Mouse (Mus musculus) heart, embryonic 13.5 days (tissue): ENCODE results near the gene Kifc5b. TPM values are rescaled to one million over a fixed set of nuclear protein-coding genes. Genes with fewer than 3 reads are reported as not detected.
"Not testable (repeated sequence)": the region's sequence is repeated elsewhere in the genome, so short reads cannot be mapped to it uniquely, and the experiment has no call there.

ENCODE experiments used
- ATAC-seq: fragments of 200-750 bp; cut with Nextera tagmentation; 2 replicates; pipeline ENCODE4 v1.8.0; 2017; ENCODE audit warnings: moderate TSS enrichment; ENCODE audit not compliant: insufficient number of reproducible peaks, low FRiP score, low TSS enrichment; ENCODE audit errors: extremely low read depth
- H3K27ac ChIP-seq: fragments of 300-500 bp; sonication (generic); replicated peaks from 2 replicates; pipeline ENCODE4 v1.5.1; 2015; ENCODE audit warnings: moderate library complexity, mild to moderate bottlenecking, inconsistent platforms
- H3K27me3 ChIP-seq: fragments of 300-500 bp; sonication (generic); replicated peaks from 2 replicates; pipeline ENCODE4 v1.6.1; 2015; ENCODE audit warnings: mild to moderate bottlenecking, inconsistent platforms
- H3K36me3 ChIP-seq: fragments of 300-500 bp; sonication (generic); 2 replicates; pipeline ENCODE4 v1.6.1; 2015; ENCODE audit warnings: mild to moderate bottlenecking, inconsistent platforms
- H3K4me1 ChIP-seq: fragments of 300-500 bp; sonication (generic); 2 replicates; pipeline ENCODE4 v1.6.1; 2015; ENCODE audit warnings: inconsistent platforms
- H3K4me2 ChIP-seq: fragments of 300-500 bp; sonication (generic); 2 replicates; pipeline ENCODE4 v1.6.1; 2015; ENCODE audit warnings: inconsistent platforms, mild to moderate bottlenecking, moderate library complexity
- H3K4me3 ChIP-seq: fragments of 300-500 bp; sonication (generic); 2 replicates; pipeline ENCODE4 v1.5.1; 2015; ENCODE audit warnings: moderate library complexity, mild to moderate bottlenecking, inconsistent platforms
- H3K9ac ChIP-seq: fragments of 300-500 bp; sonication (generic); 2 replicates; pipeline ENCODE4 v1.6.1; 2015; ENCODE audit warnings: inconsistent platforms, mild to moderate bottlenecking, moderate library complexity
- H3K9me3 ChIP-seq: fragments of 300-500 bp; sonication (generic); 2 replicates; pipeline ENCODE4 v1.6.1; 2016; ENCODE audit warnings: inconsistent platforms
- WGBS: fragments of 180-500 bp; shearing (Covaris S2); methylation state at CpG from one replicate; pipeline ENCODE4 v1.1.7; 2015; ENCODE audit warnings: mixed read lengths; 5-methylcytosine and 5-hydroxymethylcytosine counted together
- microRNA-seq: library from miRNA; unstranded; fragments of <30 nt; microRNA quantifications from one replicate; pipeline ENCODE4, GENCODE M21; 2016
- polyA plus RNA-seq: library from polyadenylated mRNA; unstranded; fragments of >200 nt; fragmentation: Nextera tagmentation; extraction: Ambion mirVana; gene quantifications from 2 replicates; pipeline ENCODE4 v1.2.1, GENCODE M21; 2015

Kifc5b gene
- polyA plus RNA-seq, 1 experiment from 2014 or later = 6.3 TPM

- H3K4me1 ChIP-seq = peaks cover 44% of the 10 kb centered on the region
- peak within 1 kb of the TSS; percentile 83 for H3K27ac ChIP-seq
- peak within 1 kb of the TSS; percentile 98 for H3K4me2 ChIP-seq
- H3K9ac ChIP-seq = peak within 1 kb of the TSS; percentile 90
- no peaks in the 10 kb centered on the region for H3K9me3 ChIP-seq
- no peaks in the 10 kb centered on the region for H3K27me3 ChIP-seq
- peak within 1 kb of the TSS; percentile 87 for H3K4me3 ChIP-seq
- H3K36me3 ChIP-seq = peaks cover 51% of the 10 kb centered on the region
- WGBS = under 1% methylated on average over 75 of the region's 75 CpGs
- peak; percentile 95 for ATAC-seq
Measured at GRCm38 (mm10) chr17:26972703-26973574, 56.0 kb downstream of the Kifc5b start, which contains the start of gene Zbtb9. Gene Zbtb9 (plus strand): TSS chr17:26973167.

- H3K9ac ChIP-seq = peak overlapping the region; percentile 89
- H3K27me3 ChIP-seq = no peaks in the 10 kb centered on the region
- H3K4me2 ChIP-seq = peak overlapping the region; percentile 98
- no peak overlapping the region for H3K27ac ChIP-seq
- H3K4me3 ChIP-seq = peak overlapping the region; percentile 87; the same call in 1 of the 2 replicates
- H3K9me3 ChIP-seq = no peaks in the 10 kb centered on the region
- H3K36me3 ChIP-seq = peaks cover 60% of the 10 kb centered on the region
- ATAC-seq = no peak
- H3K4me1 ChIP-seq = peaks cover 44% of the 10 kb centered on the region
- 84% methylated on average over 15 of the region's 15 CpGs for WGBS
Measured at GRCm38 (mm10) chr17:26974547-26974946, 57.7 kb downstream of the Kifc5b start.

DNA sequence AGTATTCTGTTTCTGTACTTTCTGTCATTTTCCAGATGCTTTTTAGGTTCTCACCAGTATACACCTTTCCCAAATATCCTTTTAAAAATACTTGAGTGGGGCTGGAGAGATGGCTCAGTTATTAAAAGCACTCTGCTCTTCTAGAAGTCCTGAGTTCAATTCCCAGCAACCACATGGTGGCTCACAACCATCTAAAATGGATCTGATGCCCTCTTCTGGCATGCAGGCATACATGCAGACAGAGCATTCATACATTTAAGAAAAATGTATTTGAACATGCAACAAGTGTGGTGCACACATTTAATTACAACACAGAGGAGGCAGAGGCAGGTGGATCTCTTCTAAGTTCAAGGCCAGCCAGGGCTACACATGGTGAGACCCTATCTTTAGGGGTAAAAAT is 58.5 kb downstream of the Kifc5b start:
- Histone ChIP-seq H3K4me3 (no peak overlapping the region), H3K36me3 (peaks cover 62% of the 10 kb centered on the region), H3K27ac (no peak overlapping the region), H3K9ac (no peak overlapping the region), H3K4me2 (no peak overlapping the region), H3K4me1 (peaks cover 44% of the 10 kb centered on the region), H3K9me3 (no peaks in the 10 kb centered on the region), H3K27me3 (no peaks in the 10 kb centered on the region)
- no peak for ATAC-seq

GRCm38 (mm10) chr17:26977354-26977753 is 60.5 kb downstream of the Kifc5b start:
- peaks cover 55% of the 10 kb centered on the region for H3K36me3 ChIP-seq
- not testable (repeated sequence) for H3K4me3 ChIP-seq, ATAC-seq

GRCm38 (mm10) chr17:26979426-26979825 is 62.5 kb downstream of the Kifc5b start:
- no peaks in the 10 kb centered on the region for H3K27me3 ChIP-seq
- no peak overlapping the region for H3K9ac ChIP-seq
- H3K36me3 ChIP-seq = peaks cover 53% of the 10 kb centered on the region
- H3K9me3 ChIP-seq = no peaks in the 10 kb centered on the region
- H3K4me1 ChIP-seq = peaks cover 32% of the 10 kb centered on the region
- H3K4me2 ChIP-seq = no peak overlapping the region
- no peak for ATAC-seq
- no peak overlapping the region for H3K27ac ChIP-seq
- 68% methylated on average over 2 of the region's 2 CpGs for WGBS
- H3K4me3 ChIP-seq = no peak overlapping the region

More at GRCm38 (mm10) chr17:26977354-26977753, 60.5 kb downstream of the Kifc5b start:
- H3K9me3 ChIP-seq, H3K9ac ChIP-seq, H3K27ac ChIP-seq, H3K27me3 ChIP-seq, H3K4me2 ChIP-seq: not testable (repeated sequence)
- H3K4me1 ChIP-seq = peaks cover 43% of the 10 kb centered on the region
- 83% methylated on average over 6 of the region's 6 CpGs for WGBS

DNA sequence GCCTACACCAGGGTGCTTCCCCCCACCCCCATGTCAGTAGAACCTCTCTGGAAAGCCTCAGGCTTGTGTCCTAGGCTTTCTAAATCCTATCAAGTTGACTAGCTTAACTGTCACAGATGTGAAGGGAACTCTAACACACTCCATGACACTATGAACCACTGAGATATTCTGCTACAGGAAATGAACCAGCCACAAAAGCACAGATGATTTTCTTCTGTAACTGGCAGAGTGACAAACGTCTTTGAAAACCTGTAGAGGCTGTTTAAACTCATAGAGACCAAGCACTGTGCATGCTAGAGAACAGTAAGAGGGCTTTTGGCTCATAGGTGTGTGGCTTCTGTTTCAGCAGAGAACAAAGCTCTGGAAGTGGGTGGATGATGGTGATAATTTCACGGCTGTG is 64.2 kb downstream of the Kifc5b start:
- H3K27me3 ChIP-seq = no peaks in the 10 kb centered on the region
- H3K4me2 ChIP-seq = no peak overlapping the region
- H3K27ac ChIP-seq = peak overlapping the region; percentile 39; the same call in 1 of the 2 replicates
- H3K9ac ChIP-seq = no peak overlapping the region
- no peaks in the 10 kb centered on the region for H3K9me3 ChIP-seq
- no peak for ATAC-seq
- peaks cover 20% of the 10 kb centered on the region for H3K4me1 ChIP-seq
- peaks cover 37% of the 10 kb centered on the region for H3K36me3 ChIP-seq
- no peak overlapping the region for H3K4me3 ChIP-seq
- 59% methylated on average over 2 of the region's 2 CpGs for whole genome bisulfite sequencing

Small RNA genes lying within 50 kb of the gene (microRNA-seq; reads per million reads assigned to microRNA genes)
- gene Gm27775 (not detected), gene Mir3083 (not detected), gene Mir6968 (1.2 reads per million)

Other genes starting within 250 kb of the Kifc5b start
- gene Crebrf, start 201.4 kb upstream of the Kifc5b start, polyA plus RNA-seq = 9.4 and 10.2 TPM in 2 replicates
- gene Bnip1, start 136.0 kb upstream of the Kifc5b start, polyA plus RNA-seq = 56.6 and 60.5 TPM in 2 replicates
- 136 and 142 TPM in 2 replicates for gene Nkx2-5, start 72.1 kb upstream of the Kifc5b start, polyA plus RNA-seq
- 8.4 and 9.2 TPM in 2 replicates for gene Phf1, start 16.0 kb downstream of the Kifc5b start, polyA plus RNA-seq
- 152 and 169 TPM in 2 replicates for gene Cuta, start 22.5 kb downstream of the Kifc5b start, polyA plus RNA-seq
- 1.3 and 2.0 TPM in 2 replicates for gene Syngap1, start 24.2 kb downstream of the Kifc5b start, polyA plus RNA-seq
- gene Zbtb9, start 56.1 kb downstream of the Kifc5b start, polyA plus RNA-seq = 9.1 and 9.8 TPM in 2 replicates
- 5.3 and 5.4 TPM in 2 replicates for gene Bak1, start 111.9 kb downstream of the Kifc5b start, polyA plus RNA-seq
- 1.2 and 1.5 TPM in 2 replicates for gene Itpr3, start 140.2 kb downstream of the Kifc5b start, polyA plus RNA-seq
- gene Uqcc2, start 216.8 kb downstream of the Kifc5b start, polyA plus RNA-seq = 287 and 310 TPM in 2 replicates